Mouse (Mus musculus): ENCODE measurements around the gene Faim.

Gene Faim

GRCm38 (mm10) chr9:98974898-98975297 lies 11.3 kb upstream of the Faim start:
- no peak for DNase-seq (ENCODE audit: low spot score)

GRCm38 (mm10) chr9:98976081-98976480 lies 10.1 kb upstream of the Faim start:
- DNase-seq (ENCODE audit: low spot score): no peak

DNA sequence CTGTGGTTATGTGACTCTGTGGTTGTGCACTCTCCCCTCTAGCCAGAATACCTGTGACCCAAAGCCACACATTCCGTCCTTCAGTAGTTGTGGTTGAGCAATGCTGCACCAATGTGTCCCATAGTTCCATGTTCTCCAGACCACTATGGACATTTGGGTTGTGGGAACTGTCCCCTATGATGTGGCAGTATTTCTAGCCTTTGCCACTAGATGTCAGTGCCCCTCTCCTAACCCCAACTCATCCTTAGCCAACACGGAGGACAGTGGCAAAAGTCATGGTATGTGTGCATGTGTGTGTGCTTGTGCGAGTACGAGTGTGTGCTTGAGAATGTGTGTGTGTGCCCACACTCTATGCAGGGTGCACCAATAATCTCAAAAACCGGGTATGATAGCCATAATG lies 9.7 kb upstream of the Faim start:
- DNase-seq (ENCODE audit: low spot score): no peak

DNA sequence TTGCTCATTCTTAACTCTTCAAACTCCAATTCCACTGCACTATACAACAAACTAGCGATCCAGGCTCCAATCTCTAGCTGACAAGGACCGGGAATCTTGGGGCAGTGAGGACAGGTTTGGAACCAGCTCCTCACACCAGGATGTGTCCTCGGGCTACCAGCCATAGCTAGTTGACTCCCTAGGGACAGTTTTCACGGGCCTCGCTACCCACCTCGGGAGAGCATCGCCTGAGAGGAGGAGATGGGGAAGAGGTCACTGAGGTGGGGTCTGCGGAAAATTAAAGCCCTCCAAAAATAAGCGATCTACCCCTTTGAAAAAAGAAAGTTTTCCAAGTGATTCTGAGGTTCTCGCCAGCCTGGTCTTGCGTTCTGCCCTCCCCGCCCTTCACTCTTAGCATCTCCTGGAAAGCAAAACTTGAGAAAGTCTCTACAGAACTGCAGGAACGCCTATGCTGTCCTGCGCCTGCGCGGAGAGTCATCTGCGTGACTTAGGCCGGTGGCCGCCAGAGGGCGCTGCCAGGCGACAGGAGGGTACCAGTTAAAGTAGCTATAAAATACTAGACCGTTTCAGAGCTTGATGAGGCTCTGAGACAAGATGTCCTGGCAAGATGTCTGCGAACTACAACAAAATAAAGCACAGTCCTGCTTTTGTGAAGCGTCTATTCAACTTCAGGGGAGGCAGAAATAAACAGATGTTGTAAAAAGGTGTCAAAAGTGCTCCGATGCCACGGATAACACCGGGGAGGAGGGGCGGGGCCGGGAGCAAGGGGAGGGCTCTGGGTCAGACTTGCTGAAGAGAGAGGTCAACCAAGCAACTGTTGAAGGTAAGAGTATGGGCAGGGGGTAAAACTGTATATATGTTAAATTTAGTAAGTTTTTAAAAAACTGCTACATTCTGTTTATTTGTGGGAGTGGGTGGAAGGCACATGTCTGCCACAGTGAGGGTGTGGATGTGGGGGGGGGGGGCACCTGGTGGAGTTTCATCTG lies 6.4 kb upstream of the Faim start:
- peak; percentile 81 for DNase-seq (ENCODE audit: low spot score)

GRCm38 (mm10) chr9:98986476-98987096 lies 413 bp downstream of the Faim start:
- DNase-seq (ENCODE audit: low spot score): no peak

DNA sequence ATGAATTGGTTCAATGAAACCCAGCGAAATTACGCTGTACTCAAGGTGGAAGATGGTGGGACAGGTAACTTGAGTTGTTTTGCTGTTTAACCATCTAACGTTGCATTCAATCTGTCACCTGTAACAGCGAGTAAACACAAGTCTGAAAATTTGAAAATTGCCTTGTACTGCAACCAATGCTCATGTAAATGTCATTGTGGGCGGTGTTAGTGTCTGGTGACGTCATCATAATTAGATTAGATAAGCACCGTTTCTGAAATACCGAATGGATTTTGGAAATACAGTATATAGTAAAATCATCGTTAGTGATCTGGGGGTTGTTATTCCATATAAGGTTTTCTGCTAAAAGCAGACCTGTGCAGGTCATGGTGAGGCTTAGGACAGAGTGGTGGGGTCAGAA lies 958 bp downstream of the Faim start:
- DNase-seq (ENCODE audit: low spot score): no peak

DNA sequence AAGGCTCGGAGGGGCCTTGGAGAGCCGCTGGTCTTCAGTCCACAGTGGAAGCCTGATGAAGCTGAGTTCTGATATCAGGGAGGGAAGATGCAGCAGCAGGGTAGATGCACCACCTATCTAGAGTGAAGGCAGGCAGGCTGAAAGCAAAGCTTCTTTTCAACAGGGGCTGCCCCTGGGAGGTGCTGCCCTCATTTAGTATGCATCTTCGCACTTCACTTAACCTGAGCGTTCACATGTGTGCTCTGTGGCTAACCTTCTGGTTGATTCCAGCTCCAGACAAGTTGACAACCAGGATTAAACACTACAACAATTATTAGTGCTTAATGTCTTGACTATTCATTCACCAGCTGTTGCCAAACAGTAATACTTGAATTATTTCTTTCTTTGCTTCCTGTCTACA lies 7.9 kb downstream of the Faim start:
- no peak for DNase-seq (ENCODE audit: low spot score)

GRCm38 (mm10) chr9:98999881-99000339 lies 13.7 kb downstream of the Faim start:
- no peak for DNase-seq (ENCODE audit: low spot score)

DNA sequence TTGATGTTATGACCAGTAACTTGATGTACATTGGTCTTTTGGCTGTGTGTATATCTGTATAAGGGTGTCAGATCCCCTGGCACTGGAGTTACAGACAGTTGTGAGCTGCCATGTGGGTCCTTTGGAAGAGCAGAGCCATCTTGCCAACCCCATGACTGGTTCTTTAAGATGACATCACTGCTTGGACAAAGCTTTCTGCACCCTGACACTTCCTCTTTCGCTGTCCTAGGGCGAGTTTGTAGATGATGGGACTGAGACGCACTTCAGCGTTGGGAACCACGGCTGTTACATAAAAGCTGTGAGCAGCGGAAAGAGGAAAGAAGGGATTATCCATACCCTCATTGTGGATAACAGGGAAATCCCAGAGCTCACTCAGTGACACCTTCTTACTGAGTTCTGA lies 15.2 kb downstream of the Faim start:
- no peak for DNase-seq (ENCODE audit: low spot score)

- no peak for DNase-seq (ENCODE audit: low spot score)
Observed at GRCm38 (mm10) chr9:99009069-99009897, 23.1 kb downstream of the Faim start.

GRCm38 (mm10) chr9:99009898-99010199 lies 23.7 kb downstream of the Faim start:
- DNase-seq (ENCODE audit: low spot score): no peak

DNA sequence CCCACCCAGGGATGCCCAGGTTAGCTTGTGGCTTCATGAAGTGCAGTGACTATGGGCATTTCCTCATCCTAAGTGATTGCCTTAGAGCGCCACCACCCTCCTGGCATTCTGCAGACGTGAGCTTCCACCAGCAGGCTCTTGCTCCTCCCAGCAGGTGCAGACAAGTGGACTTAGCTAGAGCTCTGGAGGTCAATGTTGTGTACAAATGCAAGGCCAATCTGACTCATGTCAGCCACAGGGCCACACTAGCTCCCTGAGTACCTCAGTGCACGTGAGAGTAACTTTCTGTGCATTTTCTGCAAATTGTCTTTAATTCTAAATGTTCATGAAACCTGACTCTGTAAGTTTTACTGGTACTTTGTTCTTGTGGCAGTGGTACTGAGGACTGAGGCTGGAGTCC lies 30.1 kb downstream of the Faim start:
- no peak for DNase-seq (ENCODE audit: low spot score)

GRCm38 (mm10) chr9:99016759-99017158 lies 30.6 kb downstream of the Faim start:
- DNase-seq (ENCODE audit: low spot score): no peak

GRCm38 (mm10) chr9:99017679-99018078 lies 31.5 kb downstream of the Faim start:
- DNase-seq (ENCODE audit: low spot score): no peak

DNA sequence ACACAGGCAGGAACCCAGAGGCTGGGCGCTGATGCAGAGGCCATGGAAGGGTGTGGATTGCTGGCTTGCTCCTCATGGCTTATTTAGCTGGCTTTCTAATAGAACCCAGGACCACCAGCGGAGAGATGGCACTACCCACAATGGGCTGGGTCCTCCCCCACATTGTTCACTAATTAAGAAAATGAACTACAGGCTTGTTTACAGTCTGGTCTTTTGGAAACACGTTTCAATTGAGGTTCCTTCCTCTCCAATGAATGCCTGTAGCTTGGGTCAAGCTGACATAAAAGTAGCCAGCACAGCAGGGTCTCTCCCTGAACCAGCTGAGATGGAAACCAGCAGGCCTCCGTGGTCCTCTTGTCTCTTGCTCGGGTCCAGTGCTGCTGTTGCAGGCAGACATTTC lies 35.0 kb downstream of the Faim start:
- no peak for DNase-seq (ENCODE audit: low spot score)

GRCm38 (mm10) chr9:99021751-99022150 lies 35.6 kb downstream of the Faim start:
- no peak for DNase-seq (ENCODE audit: low spot score)

DNA sequence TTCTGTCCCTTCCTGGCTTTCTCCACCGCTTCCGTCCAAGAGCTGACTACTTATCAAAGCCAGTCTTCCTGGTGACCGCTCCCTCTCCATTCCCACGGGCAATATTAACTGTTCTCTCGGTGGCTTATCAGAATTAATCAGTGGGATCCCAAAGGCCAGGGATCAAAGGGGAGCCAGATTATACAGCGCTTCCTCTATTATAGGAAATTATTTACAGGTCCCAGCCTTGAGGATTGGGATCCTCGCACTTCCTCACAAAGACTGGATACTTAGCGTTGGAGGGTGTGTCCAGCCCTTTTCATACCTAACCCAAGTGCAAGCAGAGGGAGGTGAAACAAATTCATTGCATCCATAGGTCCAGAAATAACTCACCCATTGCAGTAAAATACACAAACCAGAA lies 45.9 kb downstream of the Faim start:
- DNase-seq (ENCODE audit: low spot score): no peak

DNA sequence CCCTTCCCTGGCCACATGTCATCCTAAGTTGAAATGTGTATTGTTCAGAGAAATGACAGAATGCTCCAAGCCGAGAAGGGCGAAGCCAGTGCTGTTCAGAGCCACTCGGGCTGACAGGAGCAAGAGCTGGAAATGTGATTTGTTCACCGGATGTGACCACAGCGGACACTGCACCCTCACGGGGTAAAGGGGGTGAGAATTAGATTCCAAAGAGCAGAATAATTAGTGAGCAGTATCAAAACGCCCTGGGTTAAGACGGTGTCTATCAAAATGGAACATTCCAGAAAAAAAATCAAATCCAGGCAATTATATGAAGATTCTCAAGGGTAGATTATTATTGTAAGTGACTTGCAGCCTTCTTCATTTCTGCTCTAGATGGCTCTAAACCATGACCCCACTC lies 47.9 kb downstream of the Faim start:
- no peak for DNase-seq (ENCODE audit: low spot score)

GRCm38 (mm10) chr9:99035575-99035974 lies 49.4 kb downstream of the Faim start, which contains the start of gene Gm1123:
TSS of gene Gm1123 (minus strand) at chr9:99035715.
- no peak for DNase-seq (ENCODE audit: low spot score)

GRCm38 (mm10) chr9:99041994-99042393 lies 55.8 kb downstream of the Faim start:
- DNase-seq (ENCODE audit: low spot score): no peak

GRCm38 (mm10) chr9:99042641-99043040 lies 56.5 kb downstream of the Faim start:
- no peak for DNase-seq (ENCODE audit: low spot score)

DNA sequence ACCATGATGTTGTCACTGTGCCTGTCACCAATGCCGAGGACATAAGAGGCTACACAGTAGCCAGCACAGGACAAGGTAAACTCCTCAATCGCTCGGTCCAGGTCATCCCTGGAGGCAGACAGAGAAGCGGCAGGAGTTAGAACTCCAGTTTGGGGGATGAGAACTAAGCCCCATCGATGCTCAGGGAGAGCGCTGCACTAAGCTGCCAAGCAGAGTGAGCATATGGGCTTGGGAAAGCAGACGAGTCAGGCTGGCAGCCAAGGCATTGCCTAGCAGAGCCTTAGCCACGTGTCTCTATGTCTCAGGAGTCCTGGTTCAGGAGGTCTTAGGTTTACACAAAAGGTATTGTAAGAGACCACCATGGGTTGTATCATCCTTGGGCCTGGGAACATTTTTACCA lies 58.6 kb downstream of the Faim start:
- DNase-seq (ENCODE audit: low spot score): no peak
